Mouse (Mus musculus): ENCODE measurements at regions not wholly inside any gene's neighbourhood (a gene's known extent, or its start where the extent isn't known, plus 50 kb on each side); places are given as distances from the start of the nearest gene placed in this dataset.

DNA sequence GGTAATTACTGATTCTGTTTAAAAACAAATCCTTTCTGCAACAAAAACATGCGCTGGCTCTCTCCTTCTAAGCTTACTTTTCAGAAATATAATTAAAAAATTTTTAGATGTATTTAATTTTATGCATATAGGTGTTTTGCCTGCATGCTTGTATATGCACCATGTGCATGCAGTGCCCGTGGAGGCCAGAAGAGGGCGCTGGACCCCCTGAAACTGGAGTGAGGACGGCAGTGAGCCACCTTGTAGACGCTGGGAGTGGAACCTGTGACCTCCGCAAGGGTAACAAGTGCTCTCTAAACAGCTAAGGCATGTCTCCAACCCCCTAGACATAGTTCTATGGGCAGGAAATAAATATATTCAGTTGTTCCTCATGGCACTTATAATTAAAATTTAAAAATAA lies 80.7 kb downstream of the Syf2 start:
- Histone ChIP-seq H3K27me3 (ENCODE audit: control insufficient read depth, insufficient read depth, insufficient read length) (no peaks in the 10 kb centered on the region), H3K79me2 (ENCODE audit: control insufficient read depth, insufficient read depth) (no peaks in the 10 kb centered on the region), H3K36me3 (ENCODE audit: control insufficient read depth, insufficient read depth) (no peaks in the 10 kb centered on the region), H3K4me2 (ENCODE audit: low read depth) (no peak overlapping the region), H3ac (ENCODE audit: control insufficient read depth, insufficient read length) (no peak overlapping the region), H3K4me3 (no peak overlapping the region)
- TF ChIP-seq E2F4 (IDR thresholded peaks at IDR 0.05; ENCODE audit: insufficient read depth) (no peak), TCF12 (IDR thresholded peaks at IDR 0.05; ENCODE audit: insufficient read depth, poor library complexity, severe bottlenecking) (no peak), MYOG (IDR thresholded peaks at IDR 0.05; ENCODE audit: control insufficient read depth in 1 of 3, insufficient read depth in 1 of 3, insufficient read length in 2 of 3, low read depth in 2 of 3) (no peak), REST (IDR thresholded peaks at IDR 0.05; ENCODE audit: insufficient read depth, insufficient read length) (no peak), USF1 (IDR thresholded peaks at IDR 0.05; ENCODE audit: low read depth) (no peak), SRF (IDR thresholded peaks at IDR 0.05; ENCODE audit: control insufficient read depth, insufficient read length, low read depth) (no peak), TCF3 (IDR thresholded peaks at IDR 0.05; ENCODE audit: insufficient read length, low read depth) (no peak), MAX (IDR thresholded peaks at IDR 0.05; ENCODE audit: low read depth) (no peak), POLR2A (IDR thresholded peaks at IDR 0.05; ENCODE audit: insufficient read length, low read depth) (no peak)

- Histone ChIP-seq H3K4me3 (no peak overlapping the region), H3K36me3 (ENCODE audit: control insufficient read depth, insufficient read depth) (no peaks in the 10 kb centered on the region), H3K4me2 (ENCODE audit: low read depth) (no peak overlapping the region), H3K27me3 (ENCODE audit: control insufficient read depth, insufficient read depth, insufficient read length) (no peaks in the 10 kb centered on the region), H3K79me2 (ENCODE audit: control insufficient read depth, insufficient read depth) (no peaks in the 10 kb centered on the region), H3ac (ENCODE audit: control insufficient read depth, insufficient read length) (no peak overlapping the region)
- TF ChIP-seq POLR2A (IDR thresholded peaks at IDR 0.05; ENCODE audit: insufficient read length, low read depth): no peak
- no peak for TF ChIP-seq MAX (IDR thresholded peaks at IDR 0.05; ENCODE audit: low read depth)
- no peak for TF ChIP-seq SRF (IDR thresholded peaks at IDR 0.05; ENCODE audit: control insufficient read depth, insufficient read length, low read depth)
- no peak for TF ChIP-seq TCF12 (IDR thresholded peaks at IDR 0.05; ENCODE audit: insufficient read depth, poor library complexity, severe bottlenecking)
- no peak for TF ChIP-seq USF1 (IDR thresholded peaks at IDR 0.05; ENCODE audit: low read depth)
- no peak for TF ChIP-seq E2F4 (IDR thresholded peaks at IDR 0.05; ENCODE audit: insufficient read depth)
- no peak for TF ChIP-seq POLR2AphosphoS2 (IDR thresholded peaks at IDR 0.05; ENCODE audit: insufficient read length, low read depth)
- no peak for TF ChIP-seq CEBPB (IDR thresholded peaks at IDR 0.05; ENCODE audit: insufficient read depth, poor library complexity, severe bottlenecking)
- TF ChIP-seq TCF3 (IDR thresholded peaks at IDR 0.05; ENCODE audit: insufficient read length, low read depth): no peak
- no peak for TF ChIP-seq MYOD1 (IDR thresholded peaks at IDR 0.05; ENCODE audit: control insufficient read depth in 1 of 3, insufficient read length in 2 of 3, low read depth in 2 of 3)
- no peak for TF ChIP-seq MYOG (IDR thresholded peaks at IDR 0.05; ENCODE audit: control insufficient read depth in 1 of 3, insufficient read depth in 1 of 3, insufficient read length in 2 of 3, low read depth in 2 of 3)
- TF ChIP-seq REST (IDR thresholded peaks at IDR 0.05; ENCODE audit: insufficient read depth, insufficient read length): no peak
These were observed 82.2 kb downstream of the Syf2 start for GRCm38 (mm10) chr4:135012945-135013344.

DNA sequence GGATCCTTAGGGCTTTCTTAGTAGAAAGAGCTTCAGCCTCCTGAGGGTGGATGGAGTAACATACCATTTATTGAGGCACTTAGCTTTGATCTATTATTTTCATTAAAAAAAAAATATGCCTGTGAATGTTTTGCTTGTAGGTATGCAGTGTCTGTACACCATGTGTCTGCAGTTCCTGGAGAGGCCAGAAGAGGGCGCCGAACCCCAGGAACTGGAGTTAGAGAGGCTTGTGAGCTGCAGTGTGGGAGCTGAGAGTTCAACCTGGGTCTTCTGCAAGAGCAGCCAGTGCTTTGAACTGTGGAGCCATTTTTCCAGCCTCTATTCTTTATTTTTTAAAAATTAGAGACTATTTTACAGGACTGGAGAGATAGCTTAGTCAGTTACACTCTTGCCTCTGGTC lies 83.2 kb downstream of the Syf2 start:
- H3K27me3 ChIP-seq (ENCODE audit: control insufficient read depth, insufficient read depth, insufficient read length): no peaks in the 10 kb centered on the region
- H3K4me3 ChIP-seq: no peak overlapping the region
- H3ac ChIP-seq (ENCODE audit: control insufficient read depth, insufficient read length): no peak overlapping the region
- H3K79me2 ChIP-seq (ENCODE audit: control insufficient read depth, insufficient read depth): no peaks in the 10 kb centered on the region
- H3K4me2 ChIP-seq (ENCODE audit: low read depth): no peak overlapping the region
- no peak for TF ChIP-seq TCF3 (IDR thresholded peaks at IDR 0.05; ENCODE audit: insufficient read length, low read depth)
- TF ChIP-seq SRF (IDR thresholded peaks at IDR 0.05; ENCODE audit: control insufficient read depth, insufficient read length, low read depth): no peak
- TF ChIP-seq MYOD1 (IDR thresholded peaks at IDR 0.05; ENCODE audit: control insufficient read depth in 1 of 3, insufficient read length in 2 of 3, low read depth in 2 of 3): no peak
- no peak for TF ChIP-seq REST (IDR thresholded peaks at IDR 0.05; ENCODE audit: insufficient read depth, insufficient read length)
- no peak for TF ChIP-seq TCF12 (IDR thresholded peaks at IDR 0.05; ENCODE audit: insufficient read depth, poor library complexity, severe bottlenecking)
- TF ChIP-seq POLR2A (IDR thresholded peaks at IDR 0.05; ENCODE audit: insufficient read length, low read depth): no peak
- TF ChIP-seq E2F4 (IDR thresholded peaks at IDR 0.05; ENCODE audit: insufficient read depth): no peak
- TF ChIP-seq POLR2AphosphoS2 (IDR thresholded peaks at IDR 0.05; ENCODE audit: insufficient read length, low read depth): no peak
- no peak for TF ChIP-seq CEBPB (IDR thresholded peaks at IDR 0.05; ENCODE audit: insufficient read depth, poor library complexity, severe bottlenecking)
- TF ChIP-seq MAX (IDR thresholded peaks at IDR 0.05; ENCODE audit: low read depth): no peak
- TF ChIP-seq USF1 (IDR thresholded peaks at IDR 0.05; ENCODE audit: low read depth): no peak
- no peak for TF ChIP-seq MYOG (IDR thresholded peaks at IDR 0.05; ENCODE audit: control insufficient read depth in 1 of 3, insufficient read depth in 1 of 3, insufficient read length in 2 of 3, low read depth in 2 of 3)
- no peaks in the 10 kb centered on the region for H3K36me3 ChIP-seq (ENCODE audit: control insufficient read depth, insufficient read depth)

- TF ChIP-seq POLR2AphosphoS2 (IDR thresholded peaks at IDR 0.05; ENCODE audit: insufficient read length, low read depth): no peak
- no peaks in the 10 kb centered on the region for H3K79me2 ChIP-seq (ENCODE audit: control insufficient read depth, insufficient read depth)
- no peaks in the 10 kb centered on the region for H3K27me3 ChIP-seq (ENCODE audit: control insufficient read depth, insufficient read depth, insufficient read length)
- no peak overlapping the region for H3K4me2 ChIP-seq (ENCODE audit: low read depth)
- H3K36me3 ChIP-seq (ENCODE audit: control insufficient read depth, insufficient read depth): no peaks in the 10 kb centered on the region
- H3K4me3 ChIP-seq: no peak overlapping the region
- H3ac ChIP-seq (ENCODE audit: control insufficient read depth, insufficient read length): no peak overlapping the region
These were observed 87.3 kb downstream of the Syf2 start for GRCm38 (mm10) chr4:135018018-135018417.

DNA sequence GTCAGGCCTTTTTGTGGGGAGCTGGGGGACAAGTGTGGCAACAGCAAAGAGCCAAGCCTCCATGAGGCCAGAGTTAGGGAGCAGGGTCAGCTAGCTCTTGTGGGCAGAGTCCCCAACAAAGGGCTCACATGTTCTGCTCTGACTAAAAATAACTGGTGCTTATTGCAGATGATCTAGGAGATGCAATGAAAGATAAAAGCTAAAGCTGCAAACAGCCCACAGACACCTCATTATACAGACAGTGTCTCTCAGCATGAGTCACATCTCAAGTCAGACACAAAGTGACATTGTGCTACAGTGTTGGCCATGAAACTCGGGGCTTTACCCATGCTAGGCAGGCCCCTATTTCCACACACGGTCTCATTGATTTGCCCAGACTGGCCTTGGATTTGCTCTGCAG lies 88.4 kb downstream of the Syf2 start:
- no peak for TF ChIP-seq TCF12 (IDR thresholded peaks at IDR 0.05; ENCODE audit: insufficient read depth, poor library complexity, severe bottlenecking)
- no peak for TF ChIP-seq POLR2A (IDR thresholded peaks at IDR 0.05; ENCODE audit: insufficient read length, low read depth)
- no peak for TF ChIP-seq REST (IDR thresholded peaks at IDR 0.05; ENCODE audit: insufficient read depth, insufficient read length)
- TF ChIP-seq MAX (IDR thresholded peaks at IDR 0.05; ENCODE audit: low read depth): no peak
- no peak for TF ChIP-seq MYOG (IDR thresholded peaks at IDR 0.05; ENCODE audit: control insufficient read depth in 1 of 3, insufficient read depth in 1 of 3, insufficient read length in 2 of 3, low read depth in 2 of 3)
- no peak for TF ChIP-seq SRF (IDR thresholded peaks at IDR 0.05; ENCODE audit: control insufficient read depth, insufficient read length, low read depth)
- no peak for TF ChIP-seq USF1 (IDR thresholded peaks at IDR 0.05; ENCODE audit: low read depth)
- TF ChIP-seq MYOD1 (IDR thresholded peaks at IDR 0.05; ENCODE audit: control insufficient read depth in 1 of 3, insufficient read length in 2 of 3, low read depth in 2 of 3): no peak
- no peak for TF ChIP-seq E2F4 (IDR thresholded peaks at IDR 0.05; ENCODE audit: insufficient read depth)
- no peaks in the 10 kb centered on the region for H3K79me2 ChIP-seq (ENCODE audit: control insufficient read depth, insufficient read depth)
- no peak overlapping the region for H3ac ChIP-seq (ENCODE audit: control insufficient read depth, insufficient read length)
- H3K4me3 ChIP-seq: no peak overlapping the region
- no peaks in the 10 kb centered on the region for H3K36me3 ChIP-seq (ENCODE audit: control insufficient read depth, insufficient read depth)
- H3K27me3 ChIP-seq (ENCODE audit: control insufficient read depth, insufficient read depth, insufficient read length): no peaks in the 10 kb centered on the region
- no peak overlapping the region for H3K4me2 ChIP-seq (ENCODE audit: low read depth)

Measured in myocyte (in vitro differentiated cells).